Mouse (Mus musculus): ENCODE measurements around the gene Vmn1r142.
"Not testable (repeated sequence)": the region's sequence is repeated elsewhere in the genome, so short reads cannot be mapped to it uniquely, and the experiment has no call there.

Vmn1r142 gene

GRCm38 (mm10) chr7:22163935-22164334, at the start of gene Vmn1r142:
Gene Vmn1r142 (minus strand): TSS chr7:22164035.
- not testable (repeated sequence) for DNase-seq (ENCODE audit: low read depth, low spot score)

DNA sequence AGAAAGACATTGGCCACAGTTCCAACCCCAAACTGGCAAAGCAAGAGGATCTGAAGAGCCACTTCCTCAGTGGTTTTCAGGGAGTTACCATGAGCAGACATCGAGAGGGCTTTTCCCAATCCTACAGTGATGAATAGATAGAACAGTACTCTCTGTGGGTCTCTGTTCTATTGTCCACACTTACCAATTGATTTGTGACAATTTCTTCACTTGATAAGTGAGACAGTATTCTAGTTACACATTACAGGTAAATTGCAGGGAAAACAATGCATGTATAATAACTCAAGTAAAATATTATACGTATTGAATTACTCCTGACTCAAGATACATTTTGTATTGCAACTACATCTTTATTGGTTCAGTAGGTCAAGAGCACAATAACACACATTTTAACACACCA, 37.3 kb upstream of the Vmn1r142 start, which contains the start of gene Gm8653:
TSS of gene Gm8653 (minus strand) at position 101 of the 400 bp plus-strand sequence.
- DNase-seq (ENCODE audit: low read depth, low spot score) = not testable (repeated sequence)

GRCm38 (mm10) chr7:22189077-22189476, 25.2 kb upstream of the Vmn1r142 start, which contains the start of gene Vmn1r143:
Gene Vmn1r143 (plus strand): TSS chr7:22189377.
- DNase-seq (ENCODE audit: low read depth, low spot score) = not testable (repeated sequence)

GRCm38 (mm10) chr7:22134641-22135040, 29.2 kb downstream of the Vmn1r142 start, which contains the start of gene Gm10666:
Gene Gm10666 (minus strand): TSS chr7:22134741.
- not testable (repeated sequence) for DNase-seq (ENCODE audit: low read depth, low spot score)

GRCm38 (mm10) chr7:22118145-22118544, 45.7 kb downstream of the Vmn1r142 start, which contains the start of gene Gm16451:
Gene Gm16451 (minus strand): TSS chr7:22118245.
- DNase-seq (ENCODE audit: low read depth, low spot score) = not testable (repeated sequence)

All from telencephalon, adult 2 months (tissue).